Mouse (Mus musculus) frontal cortex, postnatal 14 days (tissue): ENCODE data around the gene Myb.
"Not testable (repeated sequence)": the region's sequence is repeated elsewhere in the genome, so short reads cannot be mapped to it uniquely, and the experiment has no call there.

Experiments
- DNase-seq, 2 experiments: peaks; one replicate each; pipeline ENCODE4 v3.0.0; 2022; ENCODE audit warnings: low spot score in 2 of 2

Myb gene

GRCm38 (mm10) chr10:21168466-21168865 lies 7.7 kb upstream of the Myb start:
- no peak for DNase-seq

- DNase-seq: no peak
These were observed 7.1 kb upstream of the Myb start for GRCm38 (mm10) chr10:21167842-21168241.

GRCm38 (mm10) chr10:21167165-21167564 lies 6.4 kb upstream of the Myb start:
- DNase-seq: no peak

GRCm38 (mm10) chr10:21165411-21165810 lies 4.6 kb upstream of the Myb start:
- DNase-seq: no peak

- no peak for DNase-seq
These were observed 1.3 kb upstream of the Myb start for GRCm38 (mm10) chr10:21162124-21162523.

GRCm38 (mm10) chr10:21161359-21162094 lies 743 bp upstream of the Myb start:
- DNase-seq: peak in 1 of 2 experiments; percentile 5

GRCm38 (mm10) chr10:21159697-21160394 lies 938 bp downstream of the Myb start:
- peak in 1 of 2 experiments; percentile 29 for DNase-seq

GRCm38 (mm10) chr10:21158918-21159443 lies 1.8 kb downstream of the Myb start:
- peak in 1 of 2 experiments; percentile 4 for DNase-seq

- DNase-seq: peak in 1 of 2 experiments; percentile 21
These were observed 2.5 kb downstream of the Myb start for GRCm38 (mm10) chr10:21158111-21158917.

- no peak for DNase-seq
These were observed 3.8 kb downstream of the Myb start for GRCm38 (mm10) chr10:21156953-21157499.

- DNase-seq: no peak
These were observed 4.4 kb downstream of the Myb start for GRCm38 (mm10) chr10:21156416-21156815.

GRCm38 (mm10) chr10:21154927-21155326 lies 5.9 kb downstream of the Myb start:
- no peak for DNase-seq

GRCm38 (mm10) chr10:21153433-21153832 lies 7.4 kb downstream of the Myb start:
- no peak for DNase-seq

- DNase-seq: no peak
These were observed 8.0 kb downstream of the Myb start for GRCm38 (mm10) chr10:21152812-21153211.

- no peak for DNase-seq
These were observed 9.5 kb downstream of the Myb start for GRCm38 (mm10) chr10:21151320-21151719.

- not testable (repeated sequence) for DNase-seq
These were observed 10.8 kb downstream of the Myb start for GRCm38 (mm10) chr10:21149945-21150344.

GRCm38 (mm10) chr10:21146719-21147118 lies 14.1 kb downstream of the Myb start:
- no peak for DNase-seq

- no peak for DNase-seq
These were observed 14.5 kb downstream of the Myb start for GRCm38 (mm10) chr10:21146263-21146662.

GRCm38 (mm10) chr10:21144627-21145504 lies 15.9 kb downstream of the Myb start:
- peak; percentile 48 to 66 for DNase-seq

- DNase-seq: no peak
These were observed 25.5 kb downstream of the Myb start for GRCm38 (mm10) chr10:21135297-21135696.
